Mouse (Mus musculus) left cerebral cortex, postnatal 10 days (tissue): ENCODE data around the gene Nr2c1. TPM values are rescaled to one million over a fixed set of nuclear protein-coding genes. Genes with fewer than 3 reads are reported as not detected.

ENCODE experiments used
- DNase-seq, 2 experiments: peaks; one replicate each; pipeline ENCODE4 v3.0.0; 2021 to 2022; ENCODE audit warnings: low spot score in 2 of 2, mixed read lengths in 1 of 2; ENCODE audit errors: extremely low spot score in 1 of 2
- intact Hi-C: fragments of 180-260 bp; cut with DNase I; formaldehyde crosslinking; loops from one replicate; pipeline ENCODE4 v1.15.1; 2025
- total RNA-seq, 2 experiments: library from RNA; stranded (reverse); gene quantifications; 2 replicates each; pipeline ENCODE4 v1.2.3; 2021

Gene Nr2c1
- total RNA-seq, 2 experiments from 2014 or later = 7.8 to 8.1 TPM

- no peak for DNase-seq
- intact Hi-C loops = no loop called here
These were observed 14.1 kb upstream of the Nr2c1 start for GRCm38 (mm10) chr10:94133674-94134073.

- intact Hi-C loops = no loop called here
- no peak for DNase-seq
These were observed 13.1 kb upstream of the Nr2c1 start for GRCm38 (mm10) chr10:94134535-94135390.

GRCm38 (mm10) chr10:94138890-94139482 is 8.8 kb upstream of the Nr2c1 start:
- intact Hi-C loops = no loop called here
- DNase-seq = no peak

- intact Hi-C loops = no loop called here
- DNase-seq = no peak
These were observed 7.4 kb upstream of the Nr2c1 start for GRCm38 (mm10) chr10:94140227-94140931.

GRCm38 (mm10) chr10:94142427-94142826 is 5.4 kb upstream of the Nr2c1 start:
- DNase-seq = no peak
- intact Hi-C loops = no loop called here

- intact Hi-C loops = no loop called here
- no peak for DNase-seq
These were observed 3.2 kb upstream of the Nr2c1 start for GRCm38 (mm10) chr10:94144581-94144980.

- intact Hi-C loops = no loop called here
These were observed 450 bp upstream of the Nr2c1 start for GRCm38 (mm10) chr10:94147391-94147755.

GRCm38 (mm10) chr10:94151488-94151887 is 3.7 kb downstream of the Nr2c1 start:
- intact Hi-C loops = no loop called here
- no peak for DNase-seq

More at GRCm38 (mm10) chr10:94147391-94147755, 450 bp upstream of the Nr2c1 start:
- no peak for DNase-seq

GRCm38 (mm10) chr10:94153841-94154240 is 6.0 kb downstream of the Nr2c1 start:
- DNase-seq = no peak
- intact Hi-C loops = no loop called here

- DNase-seq = no peak
These were observed 11.1 kb downstream of the Nr2c1 start for GRCm38 (mm10) chr10:94158962-94159361.

GRCm38 (mm10) chr10:94159406-94159805 is 11.6 kb downstream of the Nr2c1 start:
- intact Hi-C loops = no loop called here
- no peak for DNase-seq

More at GRCm38 (mm10) chr10:94158962-94159361, 11.1 kb downstream of the Nr2c1 start:
- intact Hi-C loops = no loop called here

- DNase-seq = no peak
- intact Hi-C loops = no loop called here
These were observed 13.4 kb downstream of the Nr2c1 start for GRCm38 (mm10) chr10:94161051-94161765.

- DNase-seq = no peak
- intact Hi-C loops = no loop called here
These were observed 14.2 kb downstream of the Nr2c1 start for GRCm38 (mm10) chr10:94162031-94162430.

GRCm38 (mm10) chr10:94164104-94164845 is 16.5 kb downstream of the Nr2c1 start:
- intact Hi-C loops = no loop called here
- no peak for DNase-seq

- intact Hi-C loops = no loop called here
- DNase-seq = no peak
These were observed 17.6 kb downstream of the Nr2c1 start for GRCm38 (mm10) chr10:94165426-94165825.

GRCm38 (mm10) chr10:94167051-94167750 is 19.4 kb downstream of the Nr2c1 start:
- intact Hi-C loops = no loop called here

GRCm38 (mm10) chr10:94171440-94172130 is 23.8 kb downstream of the Nr2c1 start:
- DNase-seq = no peak
- intact Hi-C loops = no loop called here

More at GRCm38 (mm10) chr10:94167051-94167750, 19.4 kb downstream of the Nr2c1 start:
- DNase-seq = no peak
